17 mouse cellular contexts compared by ENCODE assay signal in genomic region chr5:68146818-68147217, GRCm38 (mm10).
"Had no signal": no experiment of that assay in that cellular context is flagged by ENCODE, and none has a peak within 500 bp of the region (broad histone marks: within the 10 kb centered on the region; RNA-seq: fewer than 3 reads in every experiment).

No protein-coding gene starts in this region.

- DNase-seq: kidney, adult 11 months; kidney, postnatal 10 days; kidney, postnatal 4 days; liver, embryonic 13.5 days; liver, postnatal 0 days; lung, postnatal 14 days; right cerebral cortex, adult 18-20 months; right cerebral cortex, postnatal 25 days; thymus, postnatal 14 days had no signal

- H3K4me1 ChIP-seq: limb, embryonic 15.5 days; liver, embryonic 13.5 days; lung, embryonic 15.5 days; megakaryocyte, embryonic 14.5 days; neural tube, embryonic 15.5 days had no signal

- H3K4me2 ChIP-seq: limb, embryonic 15.5 days; liver, embryonic 13.5 days; lung, embryonic 15.5 days; neural tube, embryonic 15.5 days had no signal

- H3K27me3 ChIP-seq: limb, embryonic 15.5 days; liver, embryonic 13.5 days; lung, embryonic 15.5 days; megakaryocyte, embryonic 14.5 days; neural tube, embryonic 15.5 days had no signal

- H3K27ac ChIP-seq: layer of hippocampus, adult 2 months; limb, embryonic 15.5 days; liver, embryonic 13.5 days; lung, embryonic 15.5 days; macrophage; neural tube, embryonic 15.5 days; stomach, postnatal 0 days had no signal

- H3K9ac ChIP-seq: limb, embryonic 15.5 days; liver, embryonic 13.5 days; liver, postnatal 0 days; lung, embryonic 15.5 days; neural tube, embryonic 15.5 days had no signal

- H3K4me3 ChIP-seq: layer of hippocampus, adult 2 months; limb, embryonic 15.5 days; liver, embryonic 13.5 days; lung, embryonic 15.5 days; megakaryocyte, embryonic 14.5 days; myocyte; neural tube, embryonic 15.5 days had no signal

- H3K9me3 ChIP-seq: limb, embryonic 15.5 days; liver, embryonic 13.5 days; lung, embryonic 15.5 days; megakaryocyte, embryonic 14.5 days; neural tube, embryonic 15.5 days had no signal

- ATAC-seq: liver, postnatal 0 days had no signal

- H3K36me3 ChIP-seq: limb, embryonic 15.5 days; liver, embryonic 13.5 days; lung, embryonic 15.5 days; neural tube, embryonic 15.5 days had no signal
